Mouse (Mus musculus) ES-E14 (cell line): Measurements from ENCODE around the gene Actl6b. TPM values are rescaled to one million over a fixed set of nuclear protein-coding genes. Genes with fewer than 3 reads are reported as not detected.

Experiments used
- DNase-seq: peaks from one replicate; pipeline ENCODE4 v3.0.0-alpha.2; 2013; ENCODE audit warnings: low read depth, low spot score
- H3K27ac ChIP-seq: 2 replicates; pipeline ENCODE4 v1.5.1; 2012; ENCODE audit warnings: low read depth, mild to moderate bottlenecking, low read length, moderate library complexity, mixed read lengths; ENCODE audit not compliant: poor library complexity, insufficient read depth, severe bottlenecking
- H3K36me3 ChIP-seq: 2 replicates; pipeline ENCODE4 v1.6.1; 2012; ENCODE audit warnings: mild to moderate bottlenecking, low read length, moderate library complexity, mixed read lengths; ENCODE audit not compliant: control insufficient read depth, poor library complexity, insufficient read depth, severe bottlenecking
- H3K4me1 ChIP-seq, 2 experiments: fragments of 150-350 bp in 1 of 2; sonication (generic) in 1 of 2; 2 replicates each; pipeline ENCODE4 v1.6.1; 2012; ENCODE audit warnings: low read length in 2 of 2, mild to moderate bottlenecking in 1 of 2, mixed read lengths in 1 of 2; ENCODE audit not compliant: control insufficient read depth in 2 of 2, insufficient read depth in 2 of 2, poor library complexity in 1 of 2
- H3K4me3 ChIP-seq, 2 experiments: fragments of 150-350 bp in 1 of 2; sonication (generic) in 1 of 2; 2 replicates each; pipeline ENCODE4 v1.5.1; 2012; ENCODE audit warnings: low read length in 2 of 2, low read depth in 1 of 2, mild to moderate bottlenecking in 1 of 2, mixed read lengths in 1 of 2; ENCODE audit not compliant: insufficient read depth in 1 of 2, poor library complexity in 1 of 2, severe bottlenecking in 1 of 2
- H3K9ac ChIP-seq: 2 replicates; pipeline ENCODE4 v1.6.1; 2012; ENCODE audit warnings: low read depth, mild to moderate bottlenecking, low read length, mixed read lengths; ENCODE audit not compliant: poor library complexity, insufficient read depth, severe bottlenecking
- H3K9me3 ChIP-seq: fragments of 150-350 bp; sonication (generic); 2 replicates; pipeline ENCODE4 v1.6.1; 2012; ENCODE audit warnings: low read depth, mild to moderate bottlenecking, low read length; ENCODE audit not compliant: control insufficient read depth, insufficient read depth
- CHD2 ChIP-seq: IDR thresholded peaks from 2 replicates; pipeline ENCODE4 v1.6.1; 2014; ENCODE audit warnings: mild to moderate bottlenecking, low read depth, low read length, inconsistent platforms
- HCFC1 ChIP-seq: IDR thresholded peaks from 2 replicates; pipeline ENCODE4 v1.6.1; 2012; ENCODE audit warnings: low read length, inconsistent platforms, borderline replicate concordance; ENCODE audit not compliant: insufficient read depth
- MAFK ChIP-seq: IDR thresholded peaks from 2 replicates; pipeline ENCODE4 v1.6.1; 2014; ENCODE audit warnings: mild to moderate bottlenecking, low read depth, low read length, inconsistent platforms; ENCODE audit not compliant: insufficient read depth
- ZC3H11A ChIP-seq: IDR thresholded peaks from 2 replicates; pipeline ENCODE4 v1.6.1; 2012; ENCODE audit warnings: low read depth, mild to moderate bottlenecking, inconsistent platforms, low read length, borderline replicate concordance
- ZNF384 ChIP-seq: IDR thresholded peaks from 2 replicates; pipeline ENCODE4 v1.6.1; 2012; ENCODE audit warnings: low read depth, low read length, inconsistent platforms
- in situ Hi-C, 2 experiments: fragments of 600-800 bp; cut with MboI; formaldehyde crosslinking; loops; one replicate each; pipeline ENCODE4 v1.15.1; 2025; ENCODE audit warnings: low sequenced_read_pairs in 2 of 2, inconsistent platforms in 1 of 2; ENCODE audit not compliant: unreplicated experiment in 2 of 2
- total RNA-seq: library from RNA; depleted of rRNA; stranded (reverse); fragments of 300-350 nt; gene quantifications from 2 replicates; pipeline ENCODE4 v1.2.3, GENCODE M21; 2012

Gene Actl6b
- total RNA-seq, 1 experiment, result not detected

DNA sequence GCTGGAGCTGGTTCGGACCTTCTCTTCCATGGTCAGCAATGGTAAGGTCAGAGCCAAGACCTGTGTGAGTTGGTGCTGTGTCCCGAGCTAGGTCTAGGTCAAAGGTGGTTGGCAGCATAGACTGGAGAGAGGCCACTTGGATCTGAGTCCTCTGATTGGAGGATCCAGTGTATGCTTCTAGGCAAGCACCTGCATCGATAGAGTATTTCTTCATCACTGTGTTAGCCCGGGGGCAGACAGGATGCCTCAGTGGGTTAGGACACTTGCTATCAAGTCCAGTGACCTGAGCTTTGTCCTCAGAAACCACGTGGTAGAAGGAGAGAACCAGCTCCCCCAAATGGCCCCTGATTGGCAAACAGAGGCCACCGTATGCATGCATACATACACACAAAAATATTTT lies 26.9 kb downstream of the Actl6b start:
- in situ Hi-C loops, result no loop called here
- H3K4me3 ChIP-seq, result no peak overlapping the region
- H3K9ac ChIP-seq, result no peak overlapping the region
- H3K36me3 ChIP-seq, result no peaks in the 10 kb centered on the region
- H3K4me1 ChIP-seq, result peaks cover 0 to 8% of the 10 kb centered on the region in 2 experiments; a peak in 1 of 4 replicates
- H3K27ac ChIP-seq, result no peak overlapping the region
- DNase-seq, result no peak
- H3K9me3 ChIP-seq, result no peaks in the 10 kb centered on the region
- TF ChIP-seq ZC3H11A (no peak), CHD2 (no peak), ZNF384 (no peak), MAFK (no peak), HCFC1 (no peak)

DNA sequence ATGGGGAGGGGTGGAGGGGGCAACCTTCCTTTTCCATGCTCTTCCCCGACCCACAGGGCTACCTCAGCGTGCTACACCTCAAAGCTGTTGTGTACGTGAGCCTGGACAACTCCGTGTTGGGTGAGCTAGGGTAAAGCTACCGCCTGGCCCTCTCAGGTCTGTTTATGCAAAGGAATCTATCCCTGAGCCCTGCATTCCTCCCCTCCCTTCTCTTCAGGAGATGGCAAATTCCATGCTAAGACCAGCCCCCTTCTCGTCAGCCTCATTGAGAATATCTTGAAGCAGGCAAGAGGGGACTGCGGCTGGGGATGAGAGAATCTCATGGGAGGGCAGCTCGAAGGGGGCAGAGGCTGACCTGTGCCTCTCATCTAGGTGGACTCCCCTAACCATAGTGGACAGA lies 29.4 kb downstream of the Actl6b start:
- no peak overlapping the region for H3K9ac ChIP-seq
- no peak for DNase-seq

DNA sequence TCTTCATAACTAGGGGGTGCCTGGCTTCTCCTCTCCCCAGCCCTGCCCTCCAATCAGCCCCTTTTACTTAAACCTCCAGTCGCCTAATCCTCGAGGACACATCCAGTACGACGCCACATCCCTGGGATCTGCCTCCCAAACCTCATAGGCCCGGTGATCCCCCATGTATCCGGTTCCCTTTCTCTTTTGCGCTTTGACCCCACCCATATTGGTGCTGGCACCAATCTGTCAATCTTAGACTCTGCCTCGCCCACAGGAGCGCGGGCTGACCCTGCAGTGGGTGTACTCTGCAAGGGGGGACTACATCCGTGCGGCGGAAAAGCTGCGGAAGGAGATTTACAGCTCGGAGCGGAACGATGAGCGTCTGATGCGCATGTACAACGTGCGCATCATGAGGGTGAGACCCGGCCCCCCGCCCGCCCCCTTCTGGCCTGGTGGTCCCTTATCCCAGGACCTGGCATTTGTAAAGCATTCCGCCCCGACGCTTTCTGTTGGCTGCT lies 30.4 kb downstream of the Actl6b start:
- no peaks in the 10 kb centered on the region for H3K36me3 ChIP-seq
- TF ChIP-seq MAFK (no peak), ZC3H11A (no peak), ZNF384 (no peak), HCFC1 (no peak), CHD2 (no peak)
- no peak overlapping the region for H3K27ac ChIP-seq
- H3K9ac ChIP-seq, result peak overlapping the region; percentile 42
- no peaks in the 10 kb centered on the region for H3K9me3 ChIP-seq
- no peak for DNase-seq
- H3K4me1 ChIP-seq, result peaks cover 1 to 13% of the 10 kb centered on the region in 2 experiments; a peak in 3 of 4 replicates
- in situ Hi-C loops, result no loop called here
- peak overlapping the region; percentile 46 to 50; a peak in 3 of 4 replicates for H3K4me3 ChIP-seq

More for the DNA sequence above, 29.4 kb downstream of the Actl6b start:
- TF ChIP-seq CHD2 (no peak), ZC3H11A (no peak), MAFK (no peak)
- Histone ChIP-seq H3K9me3 (no peaks in the 10 kb centered on the region), H3K4me1 (peaks cover 1 to 13% of the 10 kb centered on the region in 2 experiments; a peak in 3 of 4 replicates), H3K36me3 (no peaks in the 10 kb centered on the region), H3K27ac (no peak overlapping the region), H3K4me3 (no peak overlapping the region)
- in situ Hi-C loops, result no loop called here

- in situ Hi-C loops, result no loop called here
- Histone ChIP-seq H3K9me3 (no peaks in the 10 kb centered on the region), H3K9ac (no peak overlapping the region), H3K4me3 (no peak overlapping the region), H3K27ac (no peak overlapping the region), H3K36me3 (no peaks in the 10 kb centered on the region), H3K4me1 (peaks cover 1 to 13% of the 10 kb centered on the region in 2 experiments; a peak in 3 of 4 replicates)
- no peak for TF ChIP-seq CHD2
- no peak for TF ChIP-seq HCFC1
- TF ChIP-seq ZNF384, result no peak
- no peak for TF ChIP-seq ZC3H11A
- no peak for TF ChIP-seq MAFK
- DNase-seq, result peak; percentile 70
Measured at GRCm38 (mm10) chr5:137584976-137585375, 31.7 kb downstream of the Actl6b start.

GRCm38 (mm10) chr5:137590507-137590906 lies 37.2 kb downstream of the Actl6b start:
- in situ Hi-C loops, result no loop called here
- TF ChIP-seq ZC3H11A (no peak), ZNF384 (no peak), HCFC1 (no peak)
- H3K9me3 ChIP-seq, result no peaks in the 10 kb centered on the region
- no peak overlapping the region for H3K27ac ChIP-seq
- no peak for DNase-seq
- no peak overlapping the region for H3K9ac ChIP-seq
- H3K36me3 ChIP-seq, result no peaks in the 10 kb centered on the region
- no peak overlapping the region for H3K4me3 ChIP-seq
- peaks cover 1 to 7% of the 10 kb centered on the region in 2 experiments; a peak in 3 of 4 replicates for H3K4me1 ChIP-seq
